Comparison of ENCODE assay signal across 8 mouse cellular contexts in the genomic region with DNA sequence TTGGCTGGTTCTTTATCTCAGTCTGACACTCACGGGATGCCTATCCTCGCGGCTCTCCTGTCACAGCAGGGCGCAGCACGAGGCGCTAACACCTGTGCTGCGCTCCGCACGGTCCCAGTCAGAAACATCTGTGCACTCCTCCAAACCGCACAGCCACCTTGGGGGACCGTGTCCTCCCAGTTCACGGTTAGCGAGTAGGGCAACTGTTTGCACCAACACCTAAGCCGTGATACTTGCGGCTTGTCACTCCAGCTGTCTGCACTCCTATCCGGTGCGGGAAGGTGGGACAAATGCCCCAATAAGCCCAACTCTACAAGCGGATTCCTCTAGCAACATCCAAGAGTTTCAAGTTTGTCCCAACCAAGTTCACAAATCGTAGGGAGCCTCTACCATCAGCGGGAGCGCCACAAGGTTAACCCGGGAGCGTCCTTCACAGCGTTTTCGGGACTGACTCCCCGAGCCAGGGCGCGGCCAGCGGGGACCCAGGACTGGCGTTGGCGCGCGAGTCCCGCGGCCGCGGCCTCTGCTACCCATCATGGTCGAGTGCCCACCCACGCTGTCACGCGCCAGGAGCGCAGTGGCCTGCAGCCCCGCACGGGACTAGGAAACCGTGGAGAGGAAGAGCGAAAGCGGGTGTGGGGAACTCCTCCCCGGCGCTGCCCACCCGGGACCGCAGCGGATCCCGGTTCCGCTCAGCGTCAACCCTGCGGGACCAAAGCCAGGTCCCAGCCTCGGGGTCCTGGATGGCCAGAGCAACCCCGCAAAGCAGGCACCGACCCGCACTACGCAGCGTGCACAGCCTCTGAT. TPM values are rescaled to one million over a fixed set of nuclear protein-coding genes. Genes with fewer than 3 reads are reported as not detected.
DNase-seq lines count a peak whose midpoint lies in the region; ATAC-seq lines count a peak whose summit lies in the region.

No protein-coding gene starts in this region.

- ATAC-seq in heart, embryonic 13.5 days (ENCODE audit: extremely low read depth, insufficient number of reproducible peaks, low FRiP score, low TSS enrichment), result no peak
- 0 out of 2 replicates have a peak, but pooled peaks have one; percentile 8 for ATAC-seq in limb, embryonic 12.5 days (ENCODE audit: insufficient number of reproducible peaks, insufficient read depth, low FRiP score, low TSS enrichment, low read depth)
- ATAC-seq in midbrain, embryonic 14.5 days (ENCODE audit: low FRiP score, low TSS enrichment), result peak; percentile 47; the same call in 1 of the 2 replicates

- H3K4me3 ChIP-seq in heart, embryonic 13.5 days, result peak overlapping the region; percentile 97
- H3K4me3 ChIP-seq in limb, embryonic 12.5 days (replicated peaks), result peak overlapping the region; percentile 84
- peak overlapping the region; percentile 69 for H3K4me3 ChIP-seq in midbrain, embryonic 14.5 days (replicated peaks; ENCODE audit: low read depth, low read length)

- under 1% methylated on average over 62 of the region's 62 CpGs for WGBS in heart, embryonic 13.5 days
- WGBS in limb, embryonic 12.5 days, result under 1% methylated on average over 62 of the region's 62 CpGs
- under 1% methylated on average over 61 of the region's 62 CpGs for WGBS in midbrain, embryonic 14.5 days

- H3K9ac ChIP-seq in heart, embryonic 13.5 days, result peak overlapping the region; percentile 94
- peak overlapping the region; percentile 85 for H3K9ac ChIP-seq in limb, embryonic 12.5 days (replicated peaks)
- peak overlapping the region; percentile 72 for H3K9ac ChIP-seq in midbrain, embryonic 14.5 days (replicated peaks; ENCODE audit: low read length)

- H3K36me3 ChIP-seq in heart, embryonic 13.5 days, result no peaks in the 10 kb centered on the region
- no peaks in the 10 kb centered on the region for H3K36me3 ChIP-seq in limb, embryonic 12.5 days
- H3K36me3 ChIP-seq in midbrain, embryonic 14.5 days (ENCODE audit: control insufficient read depth, insufficient read depth, low read length), result no peaks in the 10 kb centered on the region

- peak; percentile 59 for DNase-seq in gastrocnemius, postnatal 10 days
- no peak for DNase-seq in gastrocnemius, adult 8-10 months (ENCODE audit: low spot score in 2 of 2)
- DNase-seq in Muller cell, postnatal 12 days (ENCODE audit: inconsistent ontology term), result peak; percentile 59
- DNase-seq in embryo, embryonic 10 days (ENCODE audit: low spot score), result peak; percentile 42
- DNase-seq in midbrain, embryonic 14.5 days, result peak; percentile 66
- DNase-seq in spleen, postnatal 10 days (ENCODE audit: low spot score in 2 of 2), result peak; percentile 31 to 37

- H3K9me3 ChIP-seq in heart, embryonic 13.5 days, result no peaks in the 10 kb centered on the region
- H3K9me3 ChIP-seq in limb, embryonic 12.5 days, result no peaks in the 10 kb centered on the region
- H3K9me3 ChIP-seq in midbrain, embryonic 14.5 days (ENCODE audit: control insufficient read depth, low read length), result no peaks in the 10 kb centered on the region

- H3K27ac ChIP-seq in heart, embryonic 13.5 days (replicated peaks), result peak overlapping the region; percentile 92
- H3K27ac ChIP-seq in limb, embryonic 12.5 days, result peak overlapping the region; percentile 90
- peak overlapping the region; percentile 63; the same call in 1 of the 2 replicates for H3K27ac ChIP-seq in midbrain, embryonic 14.5 days (replicated peaks; ENCODE audit: low read depth, low read length)

- H3K4me1 ChIP-seq in heart, embryonic 13.5 days, result peaks cover 33% of the 10 kb centered on the region
- peaks cover 31% of the 10 kb centered on the region for H3K4me1 ChIP-seq in limb, embryonic 12.5 days (replicated peaks)
- H3K4me1 ChIP-seq in midbrain, embryonic 14.5 days (ENCODE audit: control insufficient read depth, insufficient read depth, low read length), result peaks cover 5% of the 10 kb centered on the region; the same call in 1 of the 2 replicates

- H3K27me3 ChIP-seq in heart, embryonic 13.5 days (replicated peaks), result peaks cover 23% of the 10 kb centered on the region
- H3K27me3 ChIP-seq in limb, embryonic 12.5 days, result peaks cover 30% of the 10 kb centered on the region
- peaks cover 22% of the 10 kb centered on the region for H3K27me3 ChIP-seq in midbrain, embryonic 14.5 days (ENCODE audit: control insufficient read depth, insufficient read depth, low read length)

- H3K4me2 ChIP-seq in heart, embryonic 13.5 days, result peak overlapping the region; percentile 84
- peak overlapping the region; percentile 94 for H3K4me2 ChIP-seq in limb, embryonic 12.5 days
- peak overlapping the region; percentile 100 for H3K4me2 ChIP-seq in midbrain, embryonic 14.5 days (ENCODE audit: low read length)

RNA-seq across cellular contexts. Expression of gene Tgfbr3, which starts 0.8 kb away (rescaled TPM):
- total RNA-seq in gastrocnemius, postnatal 10 days (2021), result 10 to 100 TPM; 37.3 to 42.6 TPM
- total RNA-seq in gastrocnemius, adult 8-10 months (2022), result 10 to 100 TPM; 11.7 to 20.0 (median 15.3) TPM
- polyA plus RNA-seq in heart, embryonic 13.5 days (2015; fragmentation: Nextera tagmentation; extraction: Ambion mirVana), result 19.1 and 20.5 TPM in 2 replicates
- polyA plus RNA-seq in limb, embryonic 12.5 days (2016; fragmentation: Nextera tagmentation; extraction: Ambion mirVana), result 17.5 and 20.3 TPM in 2 replicates
- polyA plus RNA-seq in midbrain, embryonic 14.5 days (2014; fragmentation: Nextera tagmentation; extraction: Ambion mirVana), result 1.4 and 4.7 TPM in 2 replicates

RNA-seq across cellular contexts. Expression of gene Brdt, which starts 42.3 kb away (rescaled TPM):
- total RNA-seq in gastrocnemius, postnatal 10 days (2021), result 1 to 10 TPM; 4.3 to 4.4 TPM
- total RNA-seq in gastrocnemius, adult 8-10 months (2022), result 1 to 10 TPM; 1.7 to 2.2 (median 2.0) TPM
- 0.59 and 0.64 TPM in 2 replicates for polyA plus RNA-seq in heart, embryonic 13.5 days (2015; fragmentation: Nextera tagmentation; extraction: Ambion mirVana)
- 2.7 and 3.1 TPM in 2 replicates for polyA plus RNA-seq in limb, embryonic 12.5 days (2016; fragmentation: Nextera tagmentation; extraction: Ambion mirVana)
- 2.8 and 3.2 TPM in 2 replicates for polyA plus RNA-seq in midbrain, embryonic 14.5 days (2014; fragmentation: Nextera tagmentation; extraction: Ambion mirVana)

Comparison
In these comparisons a context has a peak if more than half of its experiments do, and no peak if none do; other contexts are left out.
1. DNase-seq: peak in gastrocnemius, postnatal 10 days (single experiment), Muller cell, postnatal 12 days (single experiment), embryo, embryonic 10 days (single experiment), midbrain, embryonic 14.5 days (single experiment) and spleen, postnatal 10 days (2 of 2); none in gastrocnemius, adult 8-10 months (0 of 2).
2. Peak in every context shown above with its lines, with median percentiles within 50 percentile points of each other: H3K27ac ChIP-seq, H3K4me2 ChIP-seq, H3K4me3 ChIP-seq and H3K9ac ChIP-seq.